Mouse (Mus musculus): Measurements from ENCODE around the gene Cdc37. TPM values are rescaled to one million over a fixed set of nuclear protein-coding genes. Genes with fewer than 3 reads are reported as not detected.

Gene Cdc37
- polyA plus RNA-seq, 1 experiment from 2014 or later: 293 TPM

GRCm38 (mm10) chr9:21146722-21147121, 3.1 kb downstream of the Cdc37 start:
- 0 out of 2 replicates have a peak overlapping the region, but pooled peaks have one; percentile 14 for H3K9ac ChIP-seq

GRCm38 (mm10) chr9:21145431-21145830, 4.4 kb downstream of the Cdc37 start:
- no peak overlapping the region for H3K9ac ChIP-seq
- H3K4me1 ChIP-seq: peaks cover 34% of the 10 kb centered on the region
- peaks cover 35% of the 10 kb centered on the region for H3K36me3 ChIP-seq
- H3K27ac ChIP-seq: no peak overlapping the region
- no peak overlapping the region for H3K4me3 ChIP-seq (replicated peaks)
- WGBS: 92% methylated on average over 4 of the region's 4 CpGs
- no peak overlapping the region for H3K4me2 ChIP-seq
- H3K9me3 ChIP-seq: no peaks in the 10 kb centered on the region
- no peaks in the 10 kb centered on the region for H3K27me3 ChIP-seq (replicated peaks)
- no peak for ATAC-seq (ENCODE audit: insufficient read depth, low FRiP score, low read depth)

More at GRCm38 (mm10) chr9:21146722-21147121, 3.1 kb downstream of the Cdc37 start:
- H3K4me3 ChIP-seq (replicated peaks): peak overlapping the region; percentile 12
- peak overlapping the region; percentile 59; the same call in 1 of the 2 replicates for H3K27ac ChIP-seq
- peak overlapping the region; percentile 40 for H3K4me2 ChIP-seq
- H3K4me1 ChIP-seq: peaks cover 34% of the 10 kb centered on the region
- WGBS: 30% methylated on average over 10 of the region's 10 CpGs
- H3K9me3 ChIP-seq: no peaks in the 10 kb centered on the region
- H3K36me3 ChIP-seq: peaks cover 22% of the 10 kb centered on the region
- ATAC-seq (ENCODE audit: insufficient read depth, low FRiP score, low read depth): 0 out of 2 replicates have a peak, but pooled peaks have one; percentile 6
- H3K27me3 ChIP-seq (replicated peaks): no peaks in the 10 kb centered on the region

GRCm38 (mm10) chr9:21144361-21144760, 5.4 kb downstream of the Cdc37 start:
- ATAC-seq (ENCODE audit: insufficient read depth, low FRiP score, low read depth): no peak
- H3K9ac ChIP-seq: no peak overlapping the region
- H3K27ac ChIP-seq: no peak overlapping the region
- 90% methylated on average over 3 of the region's 3 CpGs for WGBS
- peaks cover 30% of the 10 kb centered on the region for H3K4me1 ChIP-seq
- peaks cover 45% of the 10 kb centered on the region for H3K36me3 ChIP-seq
- no peak overlapping the region for H3K4me2 ChIP-seq
- H3K9me3 ChIP-seq: no peaks in the 10 kb centered on the region
- no peak overlapping the region for H3K4me3 ChIP-seq (replicated peaks)
- H3K27me3 ChIP-seq (replicated peaks): no peaks in the 10 kb centered on the region

- Histone ChIP-seq H3K4me3 (replicated peaks) (no peak overlapping the region), H3K4me1 (peaks cover 8% of the 10 kb centered on the region), H3K9me3 (no peaks in the 10 kb centered on the region), H3K9ac (no peak overlapping the region), H3K4me2 (no peak overlapping the region), H3K36me3 (peaks cover 54% of the 10 kb centered on the region), H3K27ac (no peak overlapping the region), H3K27me3 (replicated peaks) (no peaks in the 10 kb centered on the region)
- no peak for ATAC-seq (ENCODE audit: insufficient read depth, low FRiP score, low read depth)
- WGBS: 87% methylated on average over 14 of the region's 14 CpGs
Measured at GRCm38 (mm10) chr9:21141922-21142321, 7.9 kb downstream of the Cdc37 start.

GRCm38 (mm10) chr9:21138386-21138785, 11.4 kb downstream of the Cdc37 start:
- H3K4me2 ChIP-seq: no peak overlapping the region
- no peak overlapping the region for H3K4me3 ChIP-seq (replicated peaks)
- no peak overlapping the region for H3K9ac ChIP-seq
- H3K36me3 ChIP-seq: peaks cover 47% of the 10 kb centered on the region
- no peak for ATAC-seq (ENCODE audit: insufficient read depth, low FRiP score, low read depth)
- no peaks in the 10 kb centered on the region for H3K9me3 ChIP-seq
- no peaks in the 10 kb centered on the region; the same call in 1 of the 2 replicates for H3K4me1 ChIP-seq
- no peaks in the 10 kb centered on the region for H3K27me3 ChIP-seq (replicated peaks)
- no peak overlapping the region for H3K27ac ChIP-seq
- WGBS: 73% methylated on average over 4 of the region's 4 CpGs

- Histone ChIP-seq H3K4me3 (replicated peaks) (no peak overlapping the region), H3K27ac (no peak overlapping the region), H3K36me3 (peaks cover 38% of the 10 kb centered on the region), H3K4me2 (no peak overlapping the region), H3K27me3 (replicated peaks) (no peaks in the 10 kb centered on the region), H3K9ac (no peak overlapping the region), H3K4me1 (no peaks in the 10 kb centered on the region; the same call in 1 of the 2 replicates), H3K9me3 (no peaks in the 10 kb centered on the region)
- WGBS: 63% methylated on average over 3 of the region's 3 CpGs
- ATAC-seq (ENCODE audit: insufficient read depth, low FRiP score, low read depth): peak; percentile 41; the same call in 1 of the 2 replicates
Measured at GRCm38 (mm10) chr9:21137229-21137628, 12.6 kb downstream of the Cdc37 start.

- no peak overlapping the region for H3K4me3 ChIP-seq (replicated peaks)
- H3K4me2 ChIP-seq: no peak overlapping the region
- no peaks in the 10 kb centered on the region for H3K9me3 ChIP-seq
- no peaks in the 10 kb centered on the region for H3K27me3 ChIP-seq (replicated peaks)
- no peak overlapping the region for H3K27ac ChIP-seq
- peaks cover 29% of the 10 kb centered on the region for H3K36me3 ChIP-seq
- no peak overlapping the region for H3K9ac ChIP-seq
- no peak for ATAC-seq (ENCODE audit: insufficient read depth, low FRiP score, low read depth)
- 69% methylated on average over 6 of the region's 6 CpGs for WGBS
- H3K4me1 ChIP-seq: no peaks in the 10 kb centered on the region; the same call in 1 of the 2 replicates
Measured at GRCm38 (mm10) chr9:21136401-21136800, 13.4 kb downstream of the Cdc37 start.

- Histone ChIP-seq H3K4me2 (no peak overlapping the region), H3K36me3 (peaks cover 25% of the 10 kb centered on the region), H3K9ac (no peak overlapping the region), H3K27me3 (replicated peaks) (no peaks in the 10 kb centered on the region), H3K4me1 (no peaks in the 10 kb centered on the region; the same call in 1 of the 2 replicates), H3K9me3 (no peaks in the 10 kb centered on the region), H3K27ac (no peak overlapping the region), H3K4me3 (replicated peaks) (no peak overlapping the region)
- no peak for ATAC-seq (ENCODE audit: insufficient read depth, low FRiP score, low read depth)
- 68% methylated on average over 1 of the region's 1 CpGs for WGBS
Measured at GRCm38 (mm10) chr9:21135941-21136381, 13.8 kb downstream of the Cdc37 start.

GRCm38 (mm10) chr9:21135329-21135890, 14.4 kb downstream of the Cdc37 start:
- no peak overlapping the region for H3K4me2 ChIP-seq
- no peaks in the 10 kb centered on the region for H3K9me3 ChIP-seq
- peaks cover 3% of the 10 kb centered on the region; the same call in 1 of the 2 replicates for H3K4me1 ChIP-seq
- no peak overlapping the region for H3K9ac ChIP-seq
- H3K4me3 ChIP-seq (replicated peaks): no peak overlapping the region
- WGBS: 71% methylated on average over 4 of the region's 4 CpGs
- H3K27me3 ChIP-seq (replicated peaks): no peaks in the 10 kb centered on the region
- peaks cover 20% of the 10 kb centered on the region for H3K36me3 ChIP-seq
- H3K27ac ChIP-seq: peak overlapping the region; percentile 26; the same call in 1 of the 2 replicates
- ATAC-seq (ENCODE audit: insufficient read depth, low FRiP score, low read depth): no peak

GRCm38 (mm10) chr9:21134595-21135328, 15.0 kb downstream of the Cdc37 start:
- H3K9me3 ChIP-seq: no peaks in the 10 kb centered on the region
- WGBS: 61% methylated on average over 9 of the region's 9 CpGs
- no peak for ATAC-seq (ENCODE audit: insufficient read depth, low FRiP score, low read depth)
- no peak overlapping the region for H3K4me2 ChIP-seq
- H3K9ac ChIP-seq: no peak overlapping the region
- H3K4me1 ChIP-seq: peaks cover 3% of the 10 kb centered on the region; the same call in 1 of the 2 replicates
- H3K27me3 ChIP-seq (replicated peaks): no peaks in the 10 kb centered on the region
- H3K36me3 ChIP-seq: peaks cover 13% of the 10 kb centered on the region
- no peak overlapping the region for H3K4me3 ChIP-seq (replicated peaks)
- peak overlapping the region; percentile 26; the same call in 1 of the 2 replicates for H3K27ac ChIP-seq

- WGBS: 70% methylated on average over 9 of the region's 9 CpGs
- Histone ChIP-seq H3K27ac (no peak overlapping the region), H3K36me3 (no peaks in the 10 kb centered on the region; the same call in none of the 2 replicates), H3K4me2 (no peak overlapping the region), H3K9me3 (no peaks in the 10 kb centered on the region), H3K4me3 (replicated peaks) (no peak overlapping the region), H3K4me1 (peaks cover 3% of the 10 kb centered on the region; the same call in 1 of the 2 replicates), H3K27me3 (replicated peaks) (no peaks in the 10 kb centered on the region), H3K9ac (no peak overlapping the region)
- ATAC-seq (ENCODE audit: insufficient read depth, low FRiP score, low read depth): no peak
Measured at GRCm38 (mm10) chr9:21133064-21133707, 16.6 kb downstream of the Cdc37 start.

Measured in stomach, embryonic 15.5 days (tissue).